Mouse (Mus musculus) hindbrain, embryonic 13.5 days (tissue): ENCODE results near the gene Tnc. TPM values are rescaled to one million over a fixed set of nuclear protein-coding genes. Genes with fewer than 3 reads are reported as not detected.
A peak's percentile ranks its signal among the peaks of the same experiment; 100 is the strongest.
"Not testable (repeated sequence)": the region's sequence is repeated elsewhere in the genome, so short reads cannot be mapped to it uniquely, and the experiment has no call there.

Experiments used
- ATAC-seq: fragments of 200-750 bp; cut with Nextera tagmentation; 2 replicates; pipeline ENCODE4 v1.8.0; 2017; ENCODE audit warnings: moderate TSS enrichment; ENCODE audit not compliant: low FRiP score
- H3K27ac ChIP-seq: fragments of 300-500 bp; sonication (generic); 2 replicates; pipeline ENCODE4 v1.5.1; 2015; ENCODE audit warnings: inconsistent platforms, mild to moderate bottlenecking, moderate library complexity
- H3K27me3 ChIP-seq: fragments of 300-500 bp; sonication (generic); 2 replicates; pipeline ENCODE4 v1.6.1; 2015; ENCODE audit warnings: mild to moderate bottlenecking, inconsistent platforms
- H3K36me3 ChIP-seq: fragments of 300-500 bp; sonication (generic); 2 replicates; pipeline ENCODE4 v1.6.1; 2015; ENCODE audit warnings: mild to moderate bottlenecking, inconsistent platforms
- H3K4me1 ChIP-seq: fragments of 300-500 bp; sonication (generic); replicated peaks from 2 replicates; pipeline ENCODE4 v1.6.1; 2015; ENCODE audit warnings: inconsistent platforms
- H3K4me2 ChIP-seq: fragments of 300-500 bp; sonication (generic); 2 replicates; pipeline ENCODE4 v1.6.1; 2015; ENCODE audit warnings: inconsistent platforms, mild to moderate bottlenecking, moderate library complexity
- H3K4me3 ChIP-seq: fragments of 300-500 bp; sonication (generic); 2 replicates; pipeline ENCODE4 v1.5.1; 2015; ENCODE audit warnings: mild to moderate bottlenecking, inconsistent platforms
- H3K9ac ChIP-seq: fragments of 300-500 bp; sonication (generic); 2 replicates; pipeline ENCODE4 v1.6.1; 2015; ENCODE audit warnings: mild to moderate bottlenecking, inconsistent platforms
- H3K9me3 ChIP-seq: fragments of 300-500 bp; sonication (generic); 2 replicates; pipeline ENCODE4 v1.6.1; 2016; ENCODE audit warnings: inconsistent platforms
- WGBS: fragments of 180-500 bp; shearing (Covaris S2); methylation state at CpG from one replicate; pipeline ENCODE4 v1.1.7; 2015; 5-methylcytosine and 5-hydroxymethylcytosine counted together
- polyA plus RNA-seq: library from polyadenylated mRNA; unstranded; fragments of >200 nt; fragmentation: Nextera tagmentation; extraction: Ambion mirVana; gene quantifications from 2 replicates; pipeline ENCODE4 v1.2.1, GENCODE M21; 2015

Gene Tnc
- polyA plus RNA-seq, 1 experiment from 2014 or later = 29.9 TPM

- Histone ChIP-seq H3K4me2 (no peak overlapping the region), H3K4me3 (no peak overlapping the region), H3K27ac (no peak overlapping the region), H3K27me3 (no peaks in the 10 kb centered on the region), H3K9me3 (no peaks in the 10 kb centered on the region), H3K36me3 (no peaks in the 10 kb centered on the region), H3K9ac (no peak overlapping the region), H3K4me1 (peaks cover 5% of the 10 kb centered on the region)
- WGBS = 64% methylated on average over 8 of the region's 8 CpGs
- ATAC-seq = no peak
Measured at GRCm38 (mm10) chr4:63983098-63983445, 63.7 kb downstream of the Tnc start.

DNA sequence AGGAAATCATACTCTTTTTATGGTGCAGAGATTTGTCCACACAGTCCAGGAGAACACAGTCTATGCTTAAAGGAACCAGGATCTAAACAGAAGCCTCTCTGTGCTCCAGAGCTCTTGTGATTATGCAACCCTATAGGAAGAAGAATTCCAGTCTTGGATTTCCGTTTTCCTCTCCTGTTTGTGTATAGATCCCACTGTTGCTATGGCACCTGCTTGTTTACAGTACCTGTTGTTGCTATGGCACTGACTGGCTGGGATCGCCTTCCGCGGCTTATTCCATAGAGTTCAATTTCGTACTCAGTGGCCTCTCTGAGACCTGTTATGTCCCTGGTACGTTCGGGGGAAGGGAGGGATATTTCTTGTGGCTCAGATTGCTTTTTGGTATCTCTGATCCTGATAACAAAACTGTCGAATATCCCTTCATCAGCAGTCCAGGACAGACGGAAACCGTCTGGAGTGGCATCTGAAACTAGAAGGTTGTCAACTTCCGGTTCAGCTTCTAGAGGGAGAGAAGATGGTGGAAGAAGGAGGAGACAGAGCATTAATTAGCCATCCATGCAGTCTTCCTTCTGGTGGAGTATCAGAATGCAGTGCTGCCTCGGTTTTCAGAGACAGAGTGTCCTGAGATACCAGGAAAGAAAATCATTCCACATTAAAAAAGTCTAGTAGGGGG lies 64.3 kb downstream of the Tnc start:
- Histone ChIP-seq H3K9ac (no peak overlapping the region), H3K27ac (no peak overlapping the region), H3K9me3 (no peaks in the 10 kb centered on the region), H3K27me3 (no peaks in the 10 kb centered on the region), H3K4me2 (no peak overlapping the region), H3K36me3 (no peaks in the 10 kb centered on the region), H3K4me3 (no peak overlapping the region), H3K4me1 (peaks cover 5% of the 10 kb centered on the region)
- WGBS = 79% methylated on average over 12 of the region's 12 CpGs
- no peak; the same call in 1 of the 2 replicates for ATAC-seq

- H3K9ac ChIP-seq = no peak overlapping the region
- H3K27me3 ChIP-seq = no peaks in the 10 kb centered on the region
- no peak overlapping the region for H3K27ac ChIP-seq
- H3K36me3 ChIP-seq = no peaks in the 10 kb centered on the region
- no peak overlapping the region for H3K4me2 ChIP-seq
- ATAC-seq = no peak
- H3K4me3 ChIP-seq = no peak overlapping the region
- peaks cover 5% of the 10 kb centered on the region for H3K4me1 ChIP-seq
- 65% methylated on average over 1 of the region's 1 CpGs for WGBS
- no peaks in the 10 kb centered on the region for H3K9me3 ChIP-seq
Measured at GRCm38 (mm10) chr4:63980211-63980794, 66.5 kb downstream of the Tnc start.

GRCm38 (mm10) chr4:63979635-63980034 lies 67.2 kb downstream of the Tnc start:
- Histone ChIP-seq H3K9ac (no peak overlapping the region), H3K9me3 (no peaks in the 10 kb centered on the region), H3K27ac (no peak overlapping the region), H3K4me3 (no peak overlapping the region), H3K4me2 (no peak overlapping the region), H3K27me3 (no peaks in the 10 kb centered on the region), H3K36me3 (no peaks in the 10 kb centered on the region), H3K4me1 (peaks cover 5% of the 10 kb centered on the region)
- no peak for ATAC-seq
- 39% methylated on average over 2 of the region's 2 CpGs for WGBS

GRCm38 (mm10) chr4:63972536-63972935 lies 74.3 kb downstream of the Tnc start:
- Histone ChIP-seq H3K9ac (no peak overlapping the region), H3K9me3 (no peaks in the 10 kb centered on the region), H3K4me2 (no peak overlapping the region), H3K27ac (no peak overlapping the region), H3K4me3 (no peak overlapping the region), H3K4me1 (no peaks in the 10 kb centered on the region), H3K27me3 (no peaks in the 10 kb centered on the region), H3K36me3 (no peaks in the 10 kb centered on the region)
- 98% methylated on average over 2 of the region's 2 CpGs for WGBS
- no peak for ATAC-seq

GRCm38 (mm10) chr4:63971762-63972161 lies 75.1 kb downstream of the Tnc start:
- 51% methylated on average over 1 of the region's 1 CpGs for WGBS
- no peak for ATAC-seq
- no peaks in the 10 kb centered on the region for H3K36me3 ChIP-seq
- H3K4me1 ChIP-seq = no peaks in the 10 kb centered on the region
- H3K27me3 ChIP-seq = no peaks in the 10 kb centered on the region
- no peak overlapping the region for H3K4me3 ChIP-seq
- no peak overlapping the region for H3K27ac ChIP-seq
- H3K9ac ChIP-seq = no peak overlapping the region
- no peaks in the 10 kb centered on the region for H3K9me3 ChIP-seq
- H3K4me2 ChIP-seq = no peak overlapping the region

GRCm38 (mm10) chr4:63970925-63971324 lies 75.9 kb downstream of the Tnc start:
- WGBS = 83% methylated on average over 4 of the region's 4 CpGs
- no peaks in the 10 kb centered on the region for H3K4me1 ChIP-seq
- no peak overlapping the region for H3K4me2 ChIP-seq
- no peak overlapping the region for H3K27ac ChIP-seq
- H3K9ac ChIP-seq = no peak overlapping the region
- H3K27me3 ChIP-seq = no peaks in the 10 kb centered on the region
- no peak overlapping the region for H3K4me3 ChIP-seq
- H3K36me3 ChIP-seq = no peaks in the 10 kb centered on the region
- ATAC-seq = no peak
- no peaks in the 10 kb centered on the region for H3K9me3 ChIP-seq

- H3K36me3 ChIP-seq = no peaks in the 10 kb centered on the region
- no peaks in the 10 kb centered on the region for H3K9me3 ChIP-seq
- H3K4me1 ChIP-seq = no peaks in the 10 kb centered on the region
- H3K27ac ChIP-seq = no peak overlapping the region
- H3K4me2 ChIP-seq = no peak overlapping the region
- no peaks in the 10 kb centered on the region for H3K27me3 ChIP-seq
- no peak overlapping the region for H3K4me3 ChIP-seq
- WGBS = 90% methylated on average over 3 of the region's 3 CpGs
- no peak for ATAC-seq
- H3K9ac ChIP-seq = no peak overlapping the region
Measured at GRCm38 (mm10) chr4:63969891-63970290, 76.9 kb downstream of the Tnc start.

DNA sequence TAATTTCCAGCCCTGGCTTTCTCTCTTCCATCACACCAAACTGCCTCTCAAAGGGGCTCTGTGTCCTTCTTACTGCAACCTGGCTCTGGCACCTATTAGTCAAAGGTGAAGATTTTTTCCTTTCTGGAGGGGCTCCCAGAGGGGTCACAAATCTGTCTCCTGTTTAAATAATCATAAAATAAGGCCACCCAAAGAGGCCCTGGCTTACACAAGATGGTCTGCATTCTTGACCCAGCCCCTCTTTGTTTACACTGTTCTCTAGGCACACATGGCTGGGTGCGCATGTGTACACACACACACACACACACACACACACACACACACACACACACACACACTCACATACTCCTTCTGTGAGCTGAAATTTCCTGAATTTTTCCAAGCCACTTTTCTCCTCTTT lies 83.4 kb downstream of the Tnc start:
- Histone ChIP-seq H3K4me3 (no peak overlapping the region), H3K27ac (no peak overlapping the region), H3K4me2 (no peak overlapping the region), H3K9ac (no peak overlapping the region), H3K36me3 (no peaks in the 10 kb centered on the region), H3K9me3 (no peaks in the 10 kb centered on the region), H3K27me3 (no peaks in the 10 kb centered on the region), H3K4me1 (no peaks in the 10 kb centered on the region)
- WGBS = 75% methylated on average over 1 of the region's 1 CpGs
- no peak for ATAC-seq

- no peaks in the 10 kb centered on the region for H3K27me3 ChIP-seq
- ATAC-seq = no peak
- 94% methylated on average over 5 of the region's 5 CpGs for WGBS
Measured at GRCm38 (mm10) chr4:63961858-63962468, 84.9 kb downstream of the Tnc start.

DNA sequence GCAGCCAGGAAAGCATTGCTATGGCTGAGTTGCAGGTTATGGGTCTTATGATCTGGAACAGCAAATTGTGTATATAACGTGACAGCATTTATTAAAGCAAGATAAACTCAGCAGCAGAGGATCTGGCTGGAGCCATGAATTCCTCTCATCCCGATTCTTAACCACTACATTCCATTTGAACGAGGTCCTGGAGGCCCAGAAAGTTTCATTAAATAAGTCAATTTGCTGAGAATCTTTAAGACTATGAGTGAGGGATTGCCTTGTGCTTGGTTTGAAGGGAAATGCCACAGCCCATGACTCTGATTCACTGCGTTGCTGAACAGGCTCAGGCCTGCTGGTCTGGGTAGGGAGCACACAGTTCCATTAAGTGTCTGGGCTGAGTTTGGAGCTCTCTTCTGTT lies 88.2 kb downstream of the Tnc start:
- ATAC-seq = no peak
- H3K27me3 ChIP-seq = no peaks in the 10 kb centered on the region
- no peaks in the 10 kb centered on the region for H3K9me3 ChIP-seq
- H3K4me2 ChIP-seq = no peak overlapping the region
- H3K9ac ChIP-seq = no peak overlapping the region
- H3K27ac ChIP-seq = no peak overlapping the region
- H3K4me1 ChIP-seq = no peaks in the 10 kb centered on the region
- H3K4me3 ChIP-seq = no peak overlapping the region
- H3K36me3 ChIP-seq = no peaks in the 10 kb centered on the region
- 97% methylated on average over 4 of the region's 4 CpGs for WGBS

More at GRCm38 (mm10) chr4:63961858-63962468, 84.9 kb downstream of the Tnc start:
- Histone ChIP-seq H3K4me3 (no peak overlapping the region), H3K9me3 (no peaks in the 10 kb centered on the region), H3K36me3 (no peaks in the 10 kb centered on the region), H3K9ac (no peak overlapping the region), H3K4me1 (no peaks in the 10 kb centered on the region), H3K4me2 (no peak overlapping the region), H3K27ac (no peak overlapping the region)

DNA sequence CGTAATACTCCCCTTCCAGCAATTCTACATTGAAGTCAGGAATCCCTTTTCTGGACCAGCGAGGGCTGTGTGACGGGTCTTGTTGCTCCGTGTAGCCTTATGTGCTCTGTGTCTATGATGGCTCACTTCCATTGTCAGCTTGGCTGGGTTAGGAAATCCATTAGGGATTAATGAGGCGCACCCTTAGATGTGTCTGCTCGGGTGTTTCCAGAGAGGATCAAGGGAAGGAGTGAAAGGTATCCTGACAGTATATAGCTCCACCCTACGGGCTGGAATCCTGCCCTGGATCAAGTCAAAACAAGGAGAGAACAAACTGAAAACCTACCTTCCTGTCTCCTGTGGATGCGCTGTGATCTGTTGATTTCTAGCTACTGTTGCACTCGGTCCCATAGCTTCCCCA lies 96.8 kb downstream of the Tnc start:
- H3K4me2 ChIP-seq = no peak overlapping the region
- 83% methylated on average over 9 of the region's 9 CpGs for WGBS
- H3K27me3 ChIP-seq = no peaks in the 10 kb centered on the region
- H3K27ac ChIP-seq = no peak overlapping the region
- H3K9me3 ChIP-seq = no peaks in the 10 kb centered on the region
- no peaks in the 10 kb centered on the region for H3K4me1 ChIP-seq
- H3K4me3 ChIP-seq = no peak overlapping the region
- H3K9ac ChIP-seq = no peak overlapping the region
- ATAC-seq = peak; percentile 38; the same call in 1 of the 2 replicates
- H3K36me3 ChIP-seq = no peaks in the 10 kb centered on the region

- not testable (repeated sequence) for H3K9me3 ChIP-seq, H3K27ac ChIP-seq, H3K36me3 ChIP-seq, H3K4me3 ChIP-seq, H3K9ac ChIP-seq, H3K4me2 ChIP-seq, H3K4me1 ChIP-seq, H3K27me3 ChIP-seq
- peak; percentile 33; the same call in 1 of the 2 replicates for ATAC-seq
- 89% methylated on average over 5 of the region's 5 CpGs for WGBS
Measured at GRCm38 (mm10) chr4:63948688-63949073, 98.1 kb downstream of the Tnc start.
